Mouse (Mus musculus) Muller cell, postnatal 12 days (primary cell): ENCODE measurements around the gene Mef2a.
A peak's percentile ranks its signal among the peaks of the same experiment; 100 is the strongest.

Source experiments
- DNase-seq: peaks from one replicate; pipeline ENCODE4 v3.0.0-alpha.2; 2015; ENCODE audit errors: inconsistent ontology term

Mef2a gene

GRCm38 (mm10) chr7:67210004-67210833 lies 162.4 kb downstream of the Mef2a start:
- no peak for DNase-seq

- no peak for DNase-seq
Measured at GRCm38 (mm10) chr7:67208317-67208716, 164.3 kb downstream of the Mef2a start.

GRCm38 (mm10) chr7:67207701-67208100 lies 165.0 kb downstream of the Mef2a start:
- DNase-seq, result no peak

- DNase-seq, result no peak
Measured at GRCm38 (mm10) chr7:67206496-67206895, 166.2 kb downstream of the Mef2a start.

GRCm38 (mm10) chr7:67205734-67206425 lies 166.8 kb downstream of the Mef2a start:
- no peak for DNase-seq

GRCm38 (mm10) chr7:67203625-67204024 lies 169.0 kb downstream of the Mef2a start:
- no peak for DNase-seq

- peak; percentile 53 for DNase-seq
Measured at GRCm38 (mm10) chr7:67199412-67199811, 173.2 kb downstream of the Mef2a start.

GRCm38 (mm10) chr7:67183786-67184185 lies 188.9 kb downstream of the Mef2a start:
- DNase-seq, result no peak
